Mouse (Mus musculus): ENCODE measurements around the gene Minpp1.

Gene Minpp1

GRCm38 (mm10) chr19:32524516-32524860 lies 38.9 kb downstream of the Minpp1 start:
- in situ Hi-C loops (cut with MboI, MseI) = no loop called here

GRCm38 (mm10) chr19:32527139-32527538 lies 41.6 kb downstream of the Minpp1 start:
- in situ Hi-C loops (cut with MboI, MseI) = loop anchor here (5.0 to 25.0 kb wide), 2 partner anchors 660 to 1740 kb away; partner anchors contain the start of gene A1cf

- in situ Hi-C loops (cut with MboI, MseI) = loop anchor here (5.0 to 25.0 kb wide), 2 partner anchors 661 to 1741 kb away; partner anchors contain the start of gene A1cf
These were observed 43.2 kb downstream of the Minpp1 start for GRCm38 (mm10) chr19:32528723-32529122.

GRCm38 (mm10) chr19:32529252-32529942 lies 43.8 kb downstream of the Minpp1 start:
- in situ Hi-C loops (cut with MboI, MseI) = loop anchor here (5.0 to 25.0 kb wide), 2 partner anchors 662 to 1742 kb away; partner anchors contain the start of gene A1cf

GRCm38 (mm10) chr19:32530296-32530695 lies 44.7 kb downstream of the Minpp1 start:
- in situ Hi-C loops (cut with MboI, MseI) = loop anchor here (25.0 kb wide), 1 partner anchor 1743 kb away; no protein-coding TSS in a partner anchor

GRCm38 (mm10) chr19:32532331-32532730 lies 46.8 kb downstream of the Minpp1 start:
- in situ Hi-C loops (cut with MboI, MseI) = loop anchor here (25.0 kb wide), 1 partner anchor 1745 kb away; no protein-coding TSS in a partner anchor

GRCm38 (mm10) chr19:32532737-32533505 lies 47.4 kb downstream of the Minpp1 start:
- in situ Hi-C loops (cut with MboI, MseI) = loop anchor here (25.0 kb wide), 1 partner anchor 1746 kb away; no protein-coding TSS in a partner anchor

- in situ Hi-C loops (cut with MboI, MseI) = loop anchor here (25.0 kb wide), 1 partner anchor 1748 kb away; no protein-coding TSS in a partner anchor
These were observed 49.3 kb downstream of the Minpp1 start for GRCm38 (mm10) chr19:32534887-32535286.

- in situ Hi-C loops (cut with MboI, MseI) = loop anchor here (25.0 kb wide), 1 partner anchor 1756 kb away; no protein-coding TSS in a partner anchor
These were observed 57.4 kb downstream of the Minpp1 start for GRCm38 (mm10) chr19:32542784-32543490.

GRCm38 (mm10) chr19:32547396-32547795 lies 61.8 kb downstream of the Minpp1 start:
- in situ Hi-C loops (cut with MboI, MseI) = loop anchor here (25.0 kb wide), 1 partner anchor 1760 kb away; no protein-coding TSS in a partner anchor

GRCm38 (mm10) chr19:32548202-32548601 lies 62.6 kb downstream of the Minpp1 start:
- in situ Hi-C loops (cut with MboI, MseI) = loop anchor here (25.0 kb wide), 1 partner anchor 1761 kb away; no protein-coding TSS in a partner anchor

GRCm38 (mm10) chr19:32550446-32550845 lies 64.9 kb downstream of the Minpp1 start:
- in situ Hi-C loops (cut with MboI, MseI) = no loop called here

- in situ Hi-C loops (cut with MboI, MseI) = no loop called here
These were observed 65.9 kb downstream of the Minpp1 start for GRCm38 (mm10) chr19:32551442-32551841.

- in situ Hi-C loops (cut with MboI, MseI) = no loop called here
These were observed 66.5 kb downstream of the Minpp1 start for GRCm38 (mm10) chr19:32552106-32552505.

GRCm38 (mm10) chr19:32553310-32553709 lies 67.7 kb downstream of the Minpp1 start:
- in situ Hi-C loops (cut with MboI, MseI) = no loop called here

GRCm38 (mm10) chr19:32555257-32555656 lies 69.7 kb downstream of the Minpp1 start:
- in situ Hi-C loops (cut with MboI, MseI) = no loop called here
